Mouse (Mus musculus) hindbrain, embryonic 10.5 days (tissue): ENCODE results near the gene Syt6. TPM values are rescaled to one million over a fixed set of nuclear protein-coding genes. Genes with fewer than 3 reads are reported as not detected.

Experiments
- DNase-seq: peaks from one replicate; pipeline ENCODE4 v3.0.0-alpha.2; 2017; ENCODE audit warnings: low spot score
- H3K27ac ChIP-seq: fragments of 300-500 bp; sonication (generic); 2 replicates; pipeline ENCODE4 v1.5.1; 2016; ENCODE audit warnings: mild to moderate bottlenecking, moderate library complexity
- H3K27me3 ChIP-seq: fragments of 300-500 bp; sonication (generic); 2 replicates; pipeline ENCODE4 v1.6.1; 2016; ENCODE audit warnings: mild to moderate bottlenecking; ENCODE audit not compliant: poor library complexity, insufficient read depth, severe bottlenecking
- H3K36me3 ChIP-seq: fragments of 300-500 bp; sonication (generic); 2 replicates; pipeline ENCODE4 v1.6.1; 2016; ENCODE audit warnings: mild to moderate bottlenecking, moderate library complexity
- H3K4me1 ChIP-seq: fragments of 300-500 bp; sonication (generic); replicated peaks from 2 replicates; pipeline ENCODE4 v1.6.1; 2016; ENCODE audit warnings: mild to moderate bottlenecking
- H3K4me3 ChIP-seq: fragments of 300-500 bp; sonication (generic); 2 replicates; pipeline ENCODE4 v1.5.1; 2016; ENCODE audit warnings: mild to moderate bottlenecking, moderate library complexity
- H3K9me3 ChIP-seq: fragments of 300-500 bp; sonication (generic); 2 replicates; pipeline ENCODE4 v1.6.1; 2016; ENCODE audit warnings: mild to moderate bottlenecking, moderate library complexity
- WGBS: fragments of 180-500 bp; shearing (Covaris S2); methylation state at CpG from one replicate; pipeline ENCODE4 v1.1.7; 2016; 5-methylcytosine and 5-hydroxymethylcytosine counted together
- polyA plus RNA-seq: library from polyadenylated mRNA; unstranded; fragments of >200 nt; fragmentation: Nextera tagmentation; extraction: Ambion mirVana; gene quantifications from 2 replicates; pipeline ENCODE4 v1.2.1, GENCODE M21; 2016

The Syt6 gene
- polyA plus RNA-seq, 1 experiment from 2014 or later = 2.0 TPM

DNA sequence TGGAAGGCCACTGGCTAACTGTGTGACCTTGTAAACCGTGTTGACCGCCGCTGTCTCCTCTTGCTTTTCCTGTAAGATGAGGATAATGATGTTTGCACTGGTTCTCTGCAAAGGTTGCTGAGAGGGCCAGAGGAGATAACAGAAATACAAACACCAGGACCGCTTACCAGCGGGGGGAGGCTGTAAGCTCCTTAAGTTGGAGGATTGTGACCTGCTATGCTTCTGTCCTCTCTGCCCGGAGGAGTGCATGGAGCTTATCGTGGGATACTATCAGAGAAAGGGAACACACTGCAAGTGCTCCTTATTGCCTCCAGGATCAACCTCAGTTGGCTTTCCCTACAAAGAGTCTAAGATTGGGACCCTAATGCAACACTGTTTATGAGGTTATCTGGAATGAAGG is 97.7 kb downstream of the Syt6 start:
- Histone ChIP-seq H3K4me3 (no peak overlapping the region), H3K27me3 (no peaks in the 10 kb centered on the region), H3K27ac (no peak overlapping the region), H3K4me1 (0 out of 2 replicates have a peak, but pooled peaks cover 4% of the 10 kb centered on the region), H3K9me3 (0 out of 2 replicates have a peak, but pooled peaks cover 3% of the 10 kb centered on the region), H3K36me3 (no peaks in the 10 kb centered on the region)
- DNase-seq = no peak
- WGBS = 59% methylated on average over 7 of the region's 7 CpGs

DNA sequence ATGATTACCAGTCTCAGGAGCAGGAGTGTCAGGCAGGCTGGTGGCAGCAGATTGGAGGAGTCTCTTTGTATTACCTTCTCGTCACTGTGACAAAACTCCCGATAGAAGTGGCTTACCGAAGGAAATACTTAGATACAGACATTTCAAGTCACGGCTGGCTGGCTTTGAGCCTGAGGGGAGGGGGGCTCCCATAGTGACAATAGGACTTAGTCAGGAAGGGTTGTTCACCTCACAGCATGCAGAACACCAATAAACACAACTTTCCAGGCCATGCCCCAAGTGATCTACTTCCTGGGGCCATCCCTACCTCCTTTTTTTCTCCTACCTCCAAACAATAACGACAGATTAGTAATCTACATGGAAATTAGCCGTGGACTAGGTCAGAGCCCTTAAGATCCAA is 103.8 kb downstream of the Syt6 start:
- H3K9me3 ChIP-seq = no peaks in the 10 kb centered on the region
- peaks cover 13% of the 10 kb centered on the region; the same call in 1 of the 2 replicates for H3K27me3 ChIP-seq
- WGBS = 24% methylated on average over 6 of the region's 6 CpGs
- H3K27ac ChIP-seq = no peak overlapping the region
- H3K36me3 ChIP-seq = no peaks in the 10 kb centered on the region
- no peak overlapping the region for H3K4me3 ChIP-seq
- DNase-seq = no peak
- H3K4me1 ChIP-seq = peaks cover 24% of the 10 kb centered on the region

DNA sequence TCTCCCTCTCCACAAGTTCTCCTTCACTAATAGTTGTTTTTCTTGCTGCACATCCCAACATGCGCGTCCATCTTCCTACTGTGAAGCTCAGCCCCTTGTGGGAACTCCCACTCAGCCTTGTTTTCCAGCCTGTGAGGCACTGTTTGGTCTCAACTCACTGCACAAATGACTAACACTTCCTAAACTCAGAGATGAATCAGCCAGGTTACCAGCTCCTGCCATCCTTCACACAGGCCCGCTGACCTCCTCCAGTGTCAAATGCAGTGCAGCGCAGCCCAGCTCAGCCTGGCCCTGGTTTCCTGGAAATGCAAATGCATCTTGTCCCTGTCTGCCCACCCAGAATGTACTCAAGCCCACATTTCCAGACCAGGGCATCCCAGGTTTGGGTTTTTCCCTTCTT is 107.4 kb downstream of the Syt6 start:
- no peaks in the 10 kb centered on the region for H3K36me3 ChIP-seq
- 42% methylated on average over 4 of the region's 4 CpGs for WGBS
- peaks cover 27% of the 10 kb centered on the region for H3K4me1 ChIP-seq
- no peak overlapping the region for H3K4me3 ChIP-seq
- peaks cover 22% of the 10 kb centered on the region for H3K27me3 ChIP-seq
- peak overlapping the region; percentile 45; the same call in 1 of the 2 replicates for H3K27ac ChIP-seq
- H3K9me3 ChIP-seq = no peaks in the 10 kb centered on the region
- DNase-seq = no peak

DNA sequence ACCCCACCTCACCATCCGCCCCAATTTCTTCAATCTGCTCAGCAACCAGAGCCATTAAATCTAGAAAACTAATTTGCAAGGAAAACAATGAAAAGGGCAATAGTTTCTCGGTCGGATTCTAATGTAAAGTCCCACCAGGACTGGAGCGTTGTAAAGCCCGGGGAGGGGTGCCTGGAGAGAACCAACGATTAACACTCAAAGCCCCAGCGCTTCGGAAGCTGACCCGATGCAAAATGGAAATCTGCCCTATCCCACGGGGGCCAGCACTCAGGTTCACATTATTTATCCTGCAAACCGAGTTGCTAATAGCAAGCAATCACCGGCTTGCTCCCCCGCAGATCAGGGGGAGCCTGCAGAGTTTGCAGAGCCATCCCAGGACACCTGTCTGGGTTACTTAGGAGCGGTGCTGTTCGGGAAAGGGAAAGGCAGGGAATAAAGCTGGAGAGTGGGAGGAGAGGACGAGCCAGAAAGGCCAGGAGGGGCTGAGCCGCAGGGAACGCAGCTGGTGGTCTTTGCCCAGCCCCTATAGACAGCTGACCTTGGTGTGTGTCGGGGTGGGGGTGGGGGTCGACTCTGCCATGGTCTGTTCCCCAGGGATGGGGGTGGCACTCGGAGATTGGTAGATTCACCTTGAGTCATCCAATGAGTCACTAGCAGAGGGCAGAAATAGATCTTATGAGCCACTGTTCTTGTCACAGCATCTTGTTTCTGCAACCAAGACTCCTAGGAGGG is 108.4 kb downstream of the Syt6 start:
- H3K27ac ChIP-seq = peak overlapping the region; percentile 5; the same call in 1 of the 2 replicates
- H3K4me3 ChIP-seq = peak overlapping the region; percentile 38
- peak; percentile 26 for DNase-seq
- WGBS = 4% methylated on average over 21 of the region's 21 CpGs
- H3K27me3 ChIP-seq = peaks cover 22% of the 10 kb centered on the region
- no peaks in the 10 kb centered on the region for H3K36me3 ChIP-seq
- H3K9me3 ChIP-seq = no peaks in the 10 kb centered on the region
- peaks cover 27% of the 10 kb centered on the region for H3K4me1 ChIP-seq

DNA sequence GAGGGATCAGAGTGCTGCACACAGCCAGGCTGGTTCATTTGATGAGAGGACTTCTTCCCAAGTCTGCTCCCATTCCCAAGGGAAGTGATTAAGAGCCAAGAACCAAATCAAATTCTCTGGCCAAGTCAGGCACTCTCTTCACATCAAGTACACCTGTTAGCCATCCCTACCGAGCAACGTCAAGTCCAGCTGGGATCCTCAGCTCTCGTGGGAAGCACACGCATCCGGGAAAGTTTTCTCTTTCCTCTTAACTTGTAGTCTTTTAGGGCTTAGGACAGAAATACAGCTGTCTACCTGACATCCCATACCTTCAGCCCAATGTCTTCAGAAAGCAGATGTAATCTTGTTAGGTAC is 108.9 kb downstream of the Syt6 start:
- Histone ChIP-seq H3K4me3 (no peak overlapping the region), H3K36me3 (no peaks in the 10 kb centered on the region), H3K4me1 (peaks cover 23% of the 10 kb centered on the region), H3K9me3 (no peaks in the 10 kb centered on the region), H3K27me3 (peaks cover 22% of the 10 kb centered on the region), H3K27ac (peak overlapping the region; percentile 5; the same call in 1 of the 2 replicates)
- no peak for DNase-seq
- 33% methylated on average over 5 of the region's 5 CpGs for WGBS

DNA sequence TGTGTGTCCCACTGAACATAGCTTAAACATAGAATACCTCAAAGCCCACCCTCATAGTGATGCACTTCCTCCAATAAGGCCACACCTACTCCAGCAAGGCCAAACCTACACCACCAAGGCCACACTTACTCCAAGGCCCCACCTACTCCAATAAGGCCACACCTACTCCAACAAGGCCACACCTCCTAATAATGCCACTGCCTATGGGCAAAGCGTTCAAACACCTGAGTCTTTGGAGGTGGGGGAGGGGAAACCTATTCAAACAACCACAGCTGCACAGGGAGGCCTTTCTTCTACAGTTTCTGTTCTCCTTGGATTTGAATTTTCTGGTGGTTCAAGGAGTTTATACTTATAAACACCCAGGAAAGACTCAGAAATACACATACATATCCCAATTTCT is 114.0 kb downstream of the Syt6 start:
- Histone ChIP-seq H3K4me3 (no peak overlapping the region), H3K27me3 (peaks cover 6% of the 10 kb centered on the region), H3K27ac (no peak overlapping the region), H3K4me1 (peaks cover under 1% of the 10 kb centered on the region), H3K9me3 (no peaks in the 10 kb centered on the region), H3K36me3 (no peaks in the 10 kb centered on the region)
- DNase-seq = no peak
- WGBS = 76% methylated on average over 1 of the region's 1 CpGs

DNA sequence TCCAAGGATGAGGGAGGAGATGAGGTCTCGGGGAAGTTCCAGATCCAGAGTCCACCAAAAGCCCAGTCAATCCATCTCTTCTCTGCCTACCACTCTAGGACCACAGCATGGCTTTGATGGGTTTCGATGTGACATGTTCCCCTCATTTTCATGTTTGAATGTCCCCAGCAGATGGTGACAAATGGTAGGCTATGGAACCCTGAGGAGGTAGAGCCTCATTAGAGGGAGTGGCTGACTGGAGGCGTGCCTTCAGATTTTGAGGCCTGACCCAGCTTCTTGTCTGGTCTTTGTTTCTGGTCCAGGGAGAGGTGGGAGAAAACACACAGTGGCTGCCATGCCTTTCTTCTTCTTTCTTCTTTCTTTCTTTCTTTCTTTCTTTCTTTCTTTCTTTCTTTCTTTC is 115.5 kb downstream of the Syt6 start:
- WGBS = 76% methylated on average over 3 of the region's 3 CpGs
- Histone ChIP-seq H3K27ac (no peak overlapping the region), H3K36me3 (no peaks in the 10 kb centered on the region), H3K4me3 (no peak overlapping the region), H3K4me1 (no peaks in the 10 kb centered on the region), H3K9me3 (no peaks in the 10 kb centered on the region), H3K27me3 (no peaks in the 10 kb centered on the region)
- no peak for DNase-seq

Other genes starting within 250 kb of the Syt6 start
- gene Atg4a-ps, start 70.8 kb downstream of the Syt6 start, polyA plus RNA-seq = 0.07 and 0.17 TPM in 2 replicates
- gene Olfml3, start 162.8 kb downstream of the Syt6 start, polyA plus RNA-seq = 10.6 and 11.5 TPM in 2 replicates
- gene Gm10964, start 164.1 kb downstream of the Syt6 start, polyA plus RNA-seq = not detected in 2 replicates
- gene Hipk1, start 216.3 kb downstream of the Syt6 start, polyA plus RNA-seq = 10.4 and 10.7 TPM in 2 replicates
- 29.3 and 40.6 TPM in 2 replicates for gene Dclre1b, start 234.2 kb downstream of the Syt6 start, polyA plus RNA-seq
- 21.7 and 22.1 TPM in 2 replicates for gene Ap4b1, start 234.3 kb downstream of the Syt6 start, polyA plus RNA-seq
- 0.10 and 0.27 TPM in 2 replicates for gene Gm43064, start 234.3 kb downstream of the Syt6 start, polyA plus RNA-seq